In genomic region chr14:45389194-45389593, GRCm38 (mm10) we compare ENCODE assay signal across 8 mouse cellular contexts. TPM values are rescaled to one million over a fixed set of nuclear protein-coding genes. Genes with fewer than 3 reads are reported as not detected.
DNase-seq lines count a peak whose midpoint lies in the region; ATAC-seq and TF ChIP-seq lines count a peak whose summit lies in the region.

No protein-coding gene starts in this region.

- intact Hi-C loops in heart, adult 2 months (cut with DNase I), result loop anchor here (5.0 kb wide), 1 partner anchor 62 kb away; the partner anchor contains the start of gene Psmc6

- no peaks in the 10 kb centered on the region; the same call in 1 of the 2 replicates for H3K36me3 ChIP-seq in heart, adult 2 months (ENCODE audit: control insufficient read depth, insufficient read depth, low read length)
- H3K36me3 ChIP-seq in CH12.LX (replicated peaks in 1 of 2; ENCODE audit: control insufficient read depth in 1 of 2, insufficient read depth in 1 of 2, low read length in 1 of 2), result peaks cover 0 to 11% of the 10 kb centered on the region in 2 experiments
- no peaks in the 10 kb centered on the region for H3K36me3 ChIP-seq in forebrain, embryonic 15.5 days
- no peaks in the 10 kb centered on the region for H3K36me3 ChIP-seq in liver, postnatal 0 days (replicated peaks; ENCODE audit: insufficient read depth, low read length)

- no peak for DNase-seq in heart, adult 2 months
- DNase-seq in heart, adult 11 months, result no peak
- DNase-seq in CH12.LX (ENCODE audit: extremely low read depth) (no peak), adipocyte (ENCODE audit: low spot score) (no peak)
- no peak for DNase-seq in liver, postnatal 0 days
- DNase-seq in adrenal gland, postnatal 4 days (ENCODE audit: low spot score in 2 of 2), result no peak
- no peak for DNase-seq in right cerebral cortex, adult 2 months (ENCODE audit: low spot score in 2 of 2)

- in situ Hi-C loops in CH12.LX (cut with MboI; ENCODE audit: low pct_ligation_motif_present, low pct_unique_long_range_greater_than_20kb, low sequenced_read_pairs), result no loop called here

- H3K4me1 ChIP-seq in heart, adult 2 months (ENCODE audit: control insufficient read depth, insufficient read depth, low read length), result peaks cover 2% of the 10 kb centered on the region; the same call in 1 of the 2 replicates
- peaks cover 6 to 24% of the 10 kb centered on the region in 2 experiments; a peak in 3 of 4 replicates for H3K4me1 ChIP-seq in CH12.LX (ENCODE audit: control insufficient read depth in 1 of 2, insufficient read depth in 2 of 2)
- H3K4me1 ChIP-seq in forebrain, embryonic 15.5 days, result peaks cover 17% of the 10 kb centered on the region
- peaks cover 9% of the 10 kb centered on the region for H3K4me1 ChIP-seq in liver, postnatal 0 days (ENCODE audit: insufficient read depth)

- H3K9me3 ChIP-seq in CH12.LX (replicated peaks; ENCODE audit: low read length), result no peaks in the 10 kb centered on the region
- no peaks in the 10 kb centered on the region for H3K9me3 ChIP-seq in forebrain, embryonic 15.5 days
- no peaks in the 10 kb centered on the region for H3K9me3 ChIP-seq in liver, postnatal 0 days (ENCODE audit: low read length)

- H3K79me2 ChIP-seq in heart, adult 2 months (replicated peaks; ENCODE audit: control insufficient read depth, insufficient read depth, low read length), result no peaks in the 10 kb centered on the region
- H3K79me2 ChIP-seq in CH12.LX (replicated peaks; ENCODE audit: control insufficient read depth, extremely low read depth, insufficient read depth, poor library complexity, severe bottlenecking), result peaks cover 20% of the 10 kb centered on the region

- TF ChIP-seq RAD21 in CH12.LX (IDR thresholded peaks at IDR 0.05; ENCODE audit: low read depth, low read length), result no peak

- no peak for TF ChIP-seq EP300 in heart, adult 2 months (IDR thresholded peaks at IDR 0.05; ENCODE audit: insufficient read depth, low read depth, low read length)
- TF ChIP-seq EP300 in CH12.LX (IDR thresholded peaks at IDR 0.05; ENCODE audit: low read length), result no peak
- no peak for TF ChIP-seq EP300 in liver, postnatal 0 days (IDR thresholded peaks at IDR 0.05; ENCODE audit: low read depth)

- H3K27ac ChIP-seq in heart, adult 2 months, result peak overlapping the region; percentile 71
- peak overlapping the region; percentile 75 for H3K27ac ChIP-seq in CH12.LX (ENCODE audit: insufficient read depth, low read depth)
- peak overlapping the region; percentile 43 for H3K27ac ChIP-seq in forebrain, embryonic 15.5 days (replicated peaks)
- H3K27ac ChIP-seq in liver, postnatal 0 days (ENCODE audit: low read depth), result peak overlapping the region; percentile 99

- peak overlapping the region; percentile 91 for H3K4me3 ChIP-seq in heart, adult 2 months
- H3K4me3 ChIP-seq in CH12.LX (replicated peaks in 1 of 3; ENCODE audit: low read depth in 2 of 3, low read length in 2 of 3, poor library complexity in 1 of 3), result peak overlapping the region; percentile 76 to 84 (median 80)
- H3K4me3 ChIP-seq in forebrain, embryonic 15.5 days, result peak overlapping the region; percentile 57
- peak overlapping the region; percentile 86 for H3K4me3 ChIP-seq in liver, postnatal 0 days (ENCODE audit: low read depth, low read length)

- WGBS in heart, adult 2 months, result 0% methylated on average over 3 of the region's 3 CpGs
- WGBS in forebrain, embryonic 15.5 days, result 20% methylated on average over 3 of the region's 3 CpGs
- 15% methylated on average over 3 of the region's 3 CpGs for WGBS in liver, postnatal 0 days (ENCODE audit: insufficient replicate concordance)

- ATAC-seq in forebrain, embryonic 15.5 days (replicated peaks), result no peak
- no peak for ATAC-seq in liver, postnatal 0 days

- TF ChIP-seq CTCF in heart, adult 2 months (IDR thresholded peaks at IDR 0.05), result no peak
- no peak for TF ChIP-seq CTCF in CH12.LX (conservative IDR thresholded peaks at IDR 0.05 in 1 of 2, IDR thresholded peaks at IDR 0.05 in 1 of 2; ENCODE audit: low read depth in 2 of 2, low read length in 2 of 2)
- TF ChIP-seq CTCF in liver, postnatal 0 days (IDR thresholded peaks at IDR 0.05; ENCODE audit: low read depth), result no peak

- no peaks in the 10 kb centered on the region for H3K27me3 ChIP-seq in heart, adult 2 months (ENCODE audit: control insufficient read depth, insufficient read depth, low read length)
- no peaks in the 10 kb centered on the region for H3K27me3 ChIP-seq in CH12.LX (replicated peaks)
- H3K27me3 ChIP-seq in forebrain, embryonic 15.5 days, result no peaks in the 10 kb centered on the region
- H3K27me3 ChIP-seq in liver, postnatal 0 days (ENCODE audit: insufficient read depth, low read length), result no peaks in the 10 kb centered on the region

- dilution Hi-C loops in CH12.LX (cut with MboI; ENCODE audit: extremely low pct_ligation_motif_present, extremely low pct_unique_long_range_greater_than_20kb, low sequenced_read_pairs), result no loop called here

- no peak for TF ChIP-seq POLR2A in heart, adult 2 months (IDR thresholded peaks at IDR 0.05; ENCODE audit: insufficient read depth, low read depth, low read length)
- TF ChIP-seq POLR2A in CH12.LX (IDR thresholded peaks at IDR 0.05; ENCODE audit: low read depth, low read length), result no peak

- H3K9ac ChIP-seq in heart, adult 2 months (ENCODE audit: low read depth, low read length), result peak overlapping the region; percentile 73
- peak overlapping the region; percentile 88 for H3K9ac ChIP-seq in CH12.LX (ENCODE audit: insufficient read depth, low read depth)
- H3K9ac ChIP-seq in forebrain, embryonic 15.5 days (replicated peaks), result peak overlapping the region; percentile 68
- H3K9ac ChIP-seq in liver, postnatal 0 days (replicated peaks), result peak overlapping the region; percentile 93

- peak overlapping the region; percentile 83 for H3K4me2 ChIP-seq in CH12.LX (ENCODE audit: insufficient read depth, low read depth, poor library complexity, severe bottlenecking)
- H3K4me2 ChIP-seq in forebrain, embryonic 15.5 days (replicated peaks), result peak overlapping the region; percentile 91
- H3K4me2 ChIP-seq in liver, postnatal 0 days (ENCODE audit: low read depth, low read length), result peak overlapping the region; percentile 94

TF ChIP-seq in CH12.LX, 34 proteins besides CTCF, POLR2A, EP300 and RAD21:
- TF ChIP-seq MAFK (IDR thresholded peaks at IDR 0.05; ENCODE audit: insufficient replicate concordance, low read length) (no peak), E2F4 (IDR thresholded peaks at IDR 0.05; ENCODE audit: insufficient replicate concordance, low read depth, low read length) (no peak), TBP (conservative IDR thresholded peaks at IDR 0.05; ENCODE audit: low read depth, low read length) (no peak), JUN (IDR thresholded peaks at IDR 0.05; ENCODE audit: insufficient read depth, low read depth, low read length) (no peak), ZC3H11A (IDR thresholded peaks at IDR 0.05; ENCODE audit: low read depth, low read length) (no peak), CHD2 (IDR thresholded peaks at IDR 0.05; ENCODE audit: low read length) (no peak), UBTF (IDR thresholded peaks at IDR 0.05; ENCODE audit: low read depth, low read length) (no peak), JUND (conservative IDR thresholded peaks at IDR 0.05; ENCODE audit: low read depth, low read length) (no peak), KAT2A (IDR thresholded peaks at IDR 0.05; ENCODE audit: insufficient replicate concordance, low read length) (no peak), SIN3A (IDR thresholded peaks at IDR 0.05; ENCODE audit: low read length) (no peak), TCF12 (IDR thresholded peaks at IDR 0.05; ENCODE audit: low read depth, low read length) (no peak)

RNA-seq across cellular contexts. Expression of gene Gnpnat1, which starts 15.5 kb away (rescaled TPM):
- total RNA-seq in heart, adult 2 months (2021), result 10 to 100 TPM; 10.9 to 15.7 TPM
- 3.6 and 6.2 TPM in 2 replicates for polyA plus RNA-seq in heart, adult 2 months (2012; rRNA removed)
- total RNA-seq in CH12.LX (2012; rRNA removed), result 28.6 and 32.7 TPM in 2 replicates
- total RNA-seq in CH12.LX (2014; rRNA removed), result 82.9 and 89.3 TPM in 2 replicates
- 42.8 and 43.3 TPM in 2 replicates for polyA plus RNA-seq in CH12.LX (2012; ENCODE audit: insufficient read length, low read depth)
- polyA plus RNA-seq in forebrain, embryonic 15.5 days (2015; fragmentation: Nextera tagmentation; extraction: Ambion mirVana), result 22.1 and 23.2 TPM in 2 replicates
- 64.4 and 86.3 TPM in 2 replicates for polyA plus RNA-seq in liver, postnatal 0 days (2015; fragmentation: Nextera tagmentation; extraction: Ambion mirVana)
- 10 to 100 TPM; 30.7 to 31.5 TPM for total RNA-seq in adrenal gland, postnatal 4 days (2021)

RNA-seq across cellular contexts. Expression of gene Styx, which starts 38.3 kb away (rescaled TPM):
- 10 to 100 TPM; 26.3 to 33.4 TPM for total RNA-seq in heart, adult 2 months (2021)
- 3.8 and 7.6 TPM in 2 replicates for polyA plus RNA-seq in heart, adult 2 months (2012; rRNA removed)
- total RNA-seq in CH12.LX (2012; rRNA removed) (15.7 and 18.4 TPM in 2 replicates), CH12.LX (2014; rRNA removed) (41.2 and 49.2 TPM in 2 replicates)
- 20.4 and 21.8 TPM in 2 replicates for polyA plus RNA-seq in CH12.LX (2012; ENCODE audit: insufficient read length, low read depth)
- 63.2 and 65.3 TPM in 2 replicates for polyA plus RNA-seq in forebrain, embryonic 15.5 days (2015; fragmentation: Nextera tagmentation; extraction: Ambion mirVana)
- polyA plus RNA-seq in liver, postnatal 0 days (2015; fragmentation: Nextera tagmentation; extraction: Ambion mirVana), result 18.1 and 21.8 TPM in 2 replicates
- total RNA-seq in adrenal gland, postnatal 4 days (2021), result 10 to 100 TPM; 38.0 to 43.9 TPM

RNA-seq across cellular contexts. Expression of gene Psmc6, which starts 59.6 kb away (rescaled TPM):
- total RNA-seq in heart, adult 2 months (2021), result 10 to 100 TPM; 89.7 to 93.7 TPM
- polyA plus RNA-seq in heart, adult 2 months (2012; rRNA removed), result 46.3 and 116 TPM in 2 replicates
- total RNA-seq in CH12.LX (2012; rRNA removed) (90.3 and 121 TPM in 2 replicates), CH12.LX (2014; rRNA removed) (288 and 342 TPM in 2 replicates)
- 193 and 201 TPM in 2 replicates for polyA plus RNA-seq in CH12.LX (2012; ENCODE audit: insufficient read length, low read depth)
- 170 and 179 TPM in 2 replicates for polyA plus RNA-seq in forebrain, embryonic 15.5 days (2015; fragmentation: Nextera tagmentation; extraction: Ambion mirVana)
- 58.8 and 65.1 TPM in 2 replicates for polyA plus RNA-seq in liver, postnatal 0 days (2015; fragmentation: Nextera tagmentation; extraction: Ambion mirVana)
- 100 to 1,000 TPM; 125 to 127 TPM for total RNA-seq in adrenal gland, postnatal 4 days (2021)

Comparison
In these comparisons a context has a peak if more than half of its experiments do, and no peak if none do; other contexts are left out.
1. H3K27ac ChIP-seq: peak in every context shown above with its lines; median percentile 99 in liver, postnatal 0 days; 75 in CH12.LX; 71 in heart, adult 2 months; 43 in forebrain, embryonic 15.5 days.